Mouse (Mus musculus) ES-Bruce4 (cell line): ENCODE data around the gene Zfp362. TPM values are rescaled to one million over a fixed set of nuclear protein-coding genes. Genes with fewer than 3 reads are reported as not detected.

Source experiments
- H3K27ac ChIP-seq: 2 replicates; pipeline ENCODE4 v1.5.1; 2012; ENCODE audit warnings: low read length, inconsistent platforms; ENCODE audit not compliant: insufficient read depth
- H3K27me3 ChIP-seq: 2 replicates; pipeline ENCODE4 v1.6.1; 2012; ENCODE audit warnings: mild to moderate bottlenecking, low read length, inconsistent platforms; ENCODE audit not compliant: control insufficient read depth, poor library complexity, insufficient read depth, severe bottlenecking
- H3K36me3 ChIP-seq: 2 replicates; pipeline ENCODE4 v1.6.1; 2012; ENCODE audit warnings: inconsistent platforms, mild to moderate bottlenecking, low read length, moderate library complexity; ENCODE audit not compliant: control insufficient read depth, poor library complexity, insufficient read depth, severe bottlenecking
- H3K4me1 ChIP-seq: one replicate; pipeline ENCODE4 v1.8.1; 2011; ENCODE audit warnings: low read length; ENCODE audit not compliant: control insufficient read depth, insufficient read depth
- H3K4me3 ChIP-seq: 2 replicates; pipeline ENCODE4 v1.5.1; 2011; ENCODE audit warnings: low read depth, mild to moderate bottlenecking, low read length
- H3K9ac ChIP-seq: 2 replicates; pipeline ENCODE4 v1.6.1; 2012; ENCODE audit warnings: low read depth, mild to moderate bottlenecking, inconsistent platforms; ENCODE audit not compliant: poor library complexity, severe bottlenecking
- H3K9me3 ChIP-seq: replicated peaks from 2 replicates; pipeline ENCODE4 v1.6.1; 2012; ENCODE audit warnings: mild to moderate bottlenecking, low read length, inconsistent platforms; ENCODE audit not compliant: control insufficient read depth, poor library complexity, insufficient read depth, severe bottlenecking
- CTCF ChIP-seq: IDR thresholded peaks from one replicate; pipeline ENCODE4 v1.8.1; 2011; ENCODE audit warnings: low read depth, low read length
- EP300 ChIP-seq: IDR thresholded peaks from 2 replicates; pipeline ENCODE4 v1.6.1; 2011; ENCODE audit warnings: low read depth, low read length; ENCODE audit not compliant: insufficient read depth
- POLR2A ChIP-seq: IDR thresholded peaks from one replicate; pipeline ENCODE4 v1.8.1; 2011; ENCODE audit warnings: low read length; ENCODE audit not compliant: insufficient read depth
- polyA plus RNA-seq: library from polyadenylated mRNA; stranded (reverse); fragments of >200 nt; gene quantifications from 2 replicates; pipeline ENCODE4 v1.2.4, GENCODE M21; 2011; ENCODE audit warnings: low read depth; ENCODE audit not compliant: missing spikeins, insufficient read depth, insufficient read length

Gene Zfp362
- polyA plus RNA-seq, result 11.6 and 12.8 TPM in 2 replicates

- Histone ChIP-seq H3K9ac (peak within 1 kb of the TSS; percentile 96), H3K27me3 (peaks cover 2% of the 10 kb centered on the region; the same call in 1 of the 2 replicates), H3K27ac (no peak within 1 kb of the TSS), H3K4me3 (peak within 1 kb of the TSS; percentile 87), H3K9me3 (no peaks in the 10 kb centered on the region), H3K36me3 (no peaks in the 10 kb centered on the region), H3K4me1 (no peaks in the 10 kb centered on the region)
- TF ChIP-seq CTCF (no peak), POLR2A (no peak), EP300 (no peak)
These were observed at the start of gene Zfp362 for GRCm38 (mm10) chr4:128806043-128806826. Zfp362 (minus strand) TSS chr4:128806045.

GRCm38 (mm10) chr4:128855613-128856040 lies 49.8 kb upstream of the Zfp362 start:
- Histone ChIP-seq H3K4me3 (no peak overlapping the region), H3K9ac (no peak overlapping the region), H3K27ac (no peak overlapping the region), H3K4me1 (peaks cover 2% of the 10 kb centered on the region), H3K36me3 (no peaks in the 10 kb centered on the region), H3K9me3 (no peaks in the 10 kb centered on the region), H3K27me3 (no peaks in the 10 kb centered on the region)
- TF ChIP-seq EP300 (no peak), POLR2A (no peak), CTCF (no peak)

- no peaks in the 10 kb centered on the region for H3K27me3 ChIP-seq
- no peaks in the 10 kb centered on the region for H3K9me3 ChIP-seq
- H3K4me3 ChIP-seq, result no peak overlapping the region
- peaks cover 2% of the 10 kb centered on the region for H3K4me1 ChIP-seq
- H3K9ac ChIP-seq, result no peak overlapping the region
- TF ChIP-seq POLR2A (no peak), EP300 (no peak), CTCF (no peak)
- H3K27ac ChIP-seq, result no peak overlapping the region
- no peaks in the 10 kb centered on the region for H3K36me3 ChIP-seq
These were observed 47.3 kb upstream of the Zfp362 start for GRCm38 (mm10) chr4:128853117-128853516.

GRCm38 (mm10) chr4:128852266-128852887 lies 46.5 kb upstream of the Zfp362 start:
- no peaks in the 10 kb centered on the region for H3K36me3 ChIP-seq

GRCm38 (mm10) chr4:128849686-128850085 lies 43.8 kb upstream of the Zfp362 start:
- Histone ChIP-seq H3K27me3 (no peaks in the 10 kb centered on the region), H3K9ac (no peak overlapping the region)
- TF ChIP-seq POLR2A, result no peak
- TF ChIP-seq EP300, result no peak
- no peak for TF ChIP-seq CTCF

More at GRCm38 (mm10) chr4:128852266-128852887, 46.5 kb upstream of the Zfp362 start:
- Histone ChIP-seq H3K9ac (no peak overlapping the region), H3K27ac (no peak overlapping the region), H3K4me3 (no peak overlapping the region), H3K9me3 (no peaks in the 10 kb centered on the region), H3K4me1 (peaks cover 2% of the 10 kb centered on the region), H3K27me3 (no peaks in the 10 kb centered on the region)
- TF ChIP-seq EP300, result no peak
- TF ChIP-seq POLR2A, result no peak
- TF ChIP-seq CTCF, result no peak

GRCm38 (mm10) chr4:128848961-128849360 lies 43.1 kb upstream of the Zfp362 start:
- no peaks in the 10 kb centered on the region for H3K36me3 ChIP-seq
- no peaks in the 10 kb centered on the region for H3K9me3 ChIP-seq
- no peak overlapping the region for H3K4me3 ChIP-seq
- TF ChIP-seq EP300 (no peak), POLR2A (no peak), CTCF (no peak)
- H3K27ac ChIP-seq, result no peak overlapping the region
- no peaks in the 10 kb centered on the region for H3K27me3 ChIP-seq
- no peak overlapping the region for H3K9ac ChIP-seq
- H3K4me1 ChIP-seq, result no peaks in the 10 kb centered on the region

More at GRCm38 (mm10) chr4:128849686-128850085, 43.8 kb upstream of the Zfp362 start:
- H3K4me3 ChIP-seq, result no peak overlapping the region
- no peaks in the 10 kb centered on the region for H3K9me3 ChIP-seq
- no peak overlapping the region for H3K27ac ChIP-seq
- no peaks in the 10 kb centered on the region for H3K36me3 ChIP-seq
- no peaks in the 10 kb centered on the region for H3K4me1 ChIP-seq
